Mouse (Mus musculus) liver, adult 2 months (tissue): ENCODE data around the gene Men1.

Experiments
- CTCF ChIP-seq: fragments of 200-500 bp; IDR thresholded peaks from 2 replicates; pipeline ENCODE4 v1.5.1; 2011; ENCODE audit warnings: low read depth, low read length, control low read depth
- POLR2A ChIP-seq: fragments of 200-500 bp; IDR thresholded peaks from 2 replicates; pipeline ENCODE4 v1.6.1; 2011; ENCODE audit warnings: low read length, control low read depth; ENCODE audit not compliant: insufficient read depth; ENCODE audit errors: extremely low read depth

DNA sequence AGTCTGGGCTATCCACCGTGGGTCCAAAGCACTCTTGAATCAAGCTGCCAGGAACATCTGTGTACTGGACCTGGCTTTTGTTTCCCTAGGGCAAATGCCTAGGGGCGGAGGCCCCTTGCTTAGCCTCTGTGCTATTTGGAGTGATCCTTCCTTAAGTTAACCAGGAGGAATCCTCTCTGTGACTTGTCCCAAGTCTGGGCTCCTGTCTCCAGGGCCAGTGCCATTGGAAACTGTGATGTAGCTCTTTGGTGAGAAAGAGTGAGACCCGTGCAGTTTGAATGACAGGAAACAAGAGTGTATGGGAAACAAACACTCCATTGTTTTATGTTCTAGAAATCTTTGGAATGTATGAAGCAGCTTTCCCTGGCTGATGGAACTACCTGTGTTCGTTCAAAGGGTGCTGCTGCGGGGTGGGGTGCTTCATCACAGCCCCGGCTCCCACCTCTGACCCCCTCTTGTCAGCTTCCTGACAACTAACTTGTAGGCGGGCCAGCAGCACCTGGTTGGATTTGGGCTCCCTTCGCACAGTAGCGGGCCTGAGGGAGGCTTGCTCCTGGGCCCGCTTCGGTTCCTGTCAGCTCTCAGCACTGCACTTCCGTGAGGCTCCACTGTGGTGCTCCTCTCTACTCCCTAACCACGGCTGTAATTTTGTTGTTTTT, 46.4 kb upstream of the Men1 start:
- TF ChIP-seq CTCF (no peak), POLR2A (no peak)
